Mouse (Mus musculus) left cerebral cortex, postnatal 36 days (tissue): ENCODE results near the gene Ripply3. TPM values are rescaled to one million over a fixed set of nuclear protein-coding genes. Genes with fewer than 3 reads are reported as not detected.

Source experiments
- total RNA-seq, 2 experiments: library from RNA; stranded (reverse); gene quantifications; 2 replicates each; pipeline ENCODE4 v1.2.3; 2021

The Ripply3 gene
- total RNA-seq, 2 experiments from 2014 or later, result 0.25 TPM; not detected in 1

Other genes starting within 250 kb of the Ripply3 start
- under 1 TPM in 1 of 2 experiments, not detected in 1; 0.12 TPM for gene Sim2, start 243.5 kb upstream of the Ripply3 start, total RNA-seq
- 10 to 100 TPM; 15.6 to 20.0 TPM for gene Hlcs, start 14.8 kb upstream of the Ripply3 start, total RNA-seq
- 100 to 1,000 TPM; 933 to 964 TPM for gene Ttc3, start 42.2 kb downstream of the Ripply3 start, total RNA-seq
- gene Pigp, start 43.4 kb downstream of the Ripply3 start, total RNA-seq, result 10 to 100 TPM; 43.1 to 43.8 TPM
- gene Vps26c, start 198.4 kb downstream of the Ripply3 start, total RNA-seq, result 10 to 100 TPM; 32.0 to 35.0 TPM
- 10 to 100 TPM; 92.3 to 97.4 TPM for gene Dyrk1a, start 241.6 kb downstream of the Ripply3 start, total RNA-seq